Mouse (Mus musculus): ENCODE measurements around the gene Ttll9.

Ttll9 gene

GRCm38 (mm10) chr2:152962091-152962793, at the start of gene Ttll9:
Gene Ttll9 (plus strand): TSS chr2:152962485.
- DNase-seq = peak; percentile 82 to 87

GRCm38 (mm10) chr2:152913471-152913870, 48.8 kb upstream of the Ttll9 start:
- DNase-seq = no peak

GRCm38 (mm10) chr2:152914310-152915120, 47.8 kb upstream of the Ttll9 start:
- peak; percentile 84 to 93 for DNase-seq

- DNase-seq = no peak
Observed at GRCm38 (mm10) chr2:152915453-152915852, 46.8 kb upstream of the Ttll9 start.

- DNase-seq = no peak
Observed at GRCm38 (mm10) chr2:152916111-152916510, 46.2 kb upstream of the Ttll9 start.

GRCm38 (mm10) chr2:152917671-152918070, 44.6 kb upstream of the Ttll9 start:
- DNase-seq = no peak

- no peak for DNase-seq
Observed at GRCm38 (mm10) chr2:152922376-152922775, 39.9 kb upstream of the Ttll9 start.

GRCm38 (mm10) chr2:152923621-152924020, 38.7 kb upstream of the Ttll9 start:
- DNase-seq = peak; percentile 64 to 68

GRCm38 (mm10) chr2:152924128-152924527, 38.2 kb upstream of the Ttll9 start:
- no peak for DNase-seq

- no peak for DNase-seq
Observed at GRCm38 (mm10) chr2:152924543-152924942, 37.7 kb upstream of the Ttll9 start.

- DNase-seq = no peak
Observed at GRCm38 (mm10) chr2:152925189-152925872, 37.0 kb upstream of the Ttll9 start.

- no peak for DNase-seq
Observed at GRCm38 (mm10) chr2:152926896-152927295, 35.4 kb upstream of the Ttll9 start.

GRCm38 (mm10) chr2:152927371-152927770, 34.9 kb upstream of the Ttll9 start:
- no peak for DNase-seq

- DNase-seq = no peak
Observed at GRCm38 (mm10) chr2:152928219-152928987, 33.9 kb upstream of the Ttll9 start.

GRCm38 (mm10) chr2:152928988-152929370, 33.3 kb upstream of the Ttll9 start:
- DNase-seq = no peak

- no peak for DNase-seq
Observed at GRCm38 (mm10) chr2:152930276-152930675, 32.0 kb upstream of the Ttll9 start.

GRCm38 (mm10) chr2:152931456-152932160, 30.7 kb upstream of the Ttll9 start:
- no peak for DNase-seq

- no peak for DNase-seq
Observed at GRCm38 (mm10) chr2:152933048-152933447, 29.2 kb upstream of the Ttll9 start, which contains the start of gene Foxs1. Gene Foxs1 (minus strand): TSS chr2:152933208.

GRCm38 (mm10) chr2:152933614-152934013, 28.7 kb upstream of the Ttll9 start:
- peak; percentile 67 to 70 for DNase-seq

- peak; percentile 57 to 69 for DNase-seq
Observed at GRCm38 (mm10) chr2:152939846-152940245, 22.4 kb upstream of the Ttll9 start.

GRCm38 (mm10) chr2:152941106-152941505, 21.2 kb upstream of the Ttll9 start:
- no peak for DNase-seq

- DNase-seq = no peak
Observed at GRCm38 (mm10) chr2:152941776-152942175, 20.5 kb upstream of the Ttll9 start.
